Mouse (Mus musculus) lung, embryonic 16.5 days (tissue): ENCODE data around the gene Cyb561. TPM values are rescaled to one million over a fixed set of nuclear protein-coding genes. Genes with fewer than 3 reads are reported as not detected.
A peak's percentile ranks its signal among the peaks of the same experiment; 100 is the strongest.

ENCODE experiments used
- ATAC-seq: fragments of 200-750 bp; cut with Nextera tagmentation; 2 replicates; pipeline ENCODE4 v1.8.0; 2017; ENCODE audit warnings: low read depth, mild to moderate bottlenecking, moderate library complexity
- H3K27ac ChIP-seq: fragments of 300-500 bp; sonication (generic); 2 replicates; pipeline ENCODE4 v1.5.1; 2014; ENCODE audit warnings: mild to moderate bottlenecking, control low read depth, low read length
- H3K27me3 ChIP-seq: fragments of 300-500 bp; sonication (generic); 2 replicates; pipeline ENCODE4 v1.6.1; 2014; ENCODE audit warnings: low read depth, low read length, mixed read lengths; ENCODE audit not compliant: control insufficient read depth, insufficient read depth
- H3K36me3 ChIP-seq: fragments of 300-500 bp; sonication (generic); 2 replicates; pipeline ENCODE4 v1.6.1; 2014; ENCODE audit warnings: low read length; ENCODE audit not compliant: control insufficient read depth, insufficient read depth
- H3K4me1 ChIP-seq: fragments of 300-500 bp; sonication (generic); replicated peaks from 2 replicates; pipeline ENCODE4 v1.6.1; 2014; ENCODE audit warnings: low read length, mixed read lengths; ENCODE audit not compliant: control insufficient read depth, insufficient read depth
- H3K4me2 ChIP-seq: fragments of 300-500 bp; sonication (generic); 2 replicates; pipeline ENCODE4 v1.6.1; 2014; ENCODE audit warnings: low read depth, low read length, control low read depth
- H3K4me3 ChIP-seq: fragments of 300-500 bp; sonication (generic); 2 replicates; pipeline ENCODE4 v1.5.1; 2014; ENCODE audit warnings: mild to moderate bottlenecking, low read length, control low read depth
- H3K9ac ChIP-seq: fragments of 300-500 bp; sonication (generic); 2 replicates; pipeline ENCODE4 v1.6.1; 2014; ENCODE audit warnings: low read length, control low read depth
- H3K9me3 ChIP-seq: fragments of 300-500 bp; sonication (generic); 2 replicates; pipeline ENCODE4 v1.6.1; 2016; ENCODE audit warnings: low read length; ENCODE audit not compliant: control insufficient read depth
- WGBS: fragments of 180-500 bp; shearing (Covaris S2); extraction: QIAGEN DNeasy Blood & Tissue Kit; methylation state at CpG from one replicate; pipeline ENCODE4 v1.1.7; 2014; 5-methylcytosine and 5-hydroxymethylcytosine counted together
- polyA plus RNA-seq: library from polyadenylated mRNA; unstranded; fragments of >200 nt; fragmentation: Nextera tagmentation; extraction: Ambion mirVana; gene quantifications from 2 replicates; pipeline ENCODE4 v1.2.1, GENCODE M21; 2015

The Cyb561 gene
- polyA plus RNA-seq, 1 experiment from 2014 or later: 41.9 TPM

DNA sequence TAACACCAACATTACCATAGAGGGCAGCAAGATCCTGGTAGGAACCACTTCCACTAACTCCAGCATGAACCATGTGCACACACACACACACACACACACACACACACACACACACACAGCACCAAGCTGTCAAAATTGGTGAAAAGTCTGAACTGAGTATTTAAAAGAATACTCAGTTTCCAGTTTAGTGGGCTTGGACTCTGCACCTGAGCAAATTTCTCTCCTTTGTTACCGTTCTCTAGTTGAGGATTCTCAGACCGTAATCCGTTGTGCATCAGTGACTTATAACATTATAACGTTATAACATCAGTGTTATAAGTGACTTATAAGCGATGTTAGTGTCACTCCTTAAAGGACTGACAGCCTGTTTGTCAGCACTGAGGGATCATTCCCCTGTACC, 22.5 kb upstream of the Cyb561 start:
- H3K36me3 ChIP-seq: no peaks in the 10 kb centered on the region
- no peak overlapping the region for H3K4me2 ChIP-seq
- no peak overlapping the region for H3K27ac ChIP-seq
- H3K4me3 ChIP-seq: no peak overlapping the region
- ATAC-seq: no peak
- H3K27me3 ChIP-seq: no peaks in the 10 kb centered on the region
- no peak overlapping the region for H3K9ac ChIP-seq
- H3K9me3 ChIP-seq: no peaks in the 10 kb centered on the region
- H3K4me1 ChIP-seq: no peaks in the 10 kb centered on the region
- 85% methylated on average over 5 of the region's 5 CpGs for WGBS

- H3K4me1 ChIP-seq: no peaks in the 10 kb centered on the region
- H3K4me3 ChIP-seq: no peak overlapping the region
- WGBS: 61% methylated on average over 3 of the region's 3 CpGs
- H3K36me3 ChIP-seq: no peaks in the 10 kb centered on the region
- H3K9ac ChIP-seq: no peak overlapping the region
- H3K27ac ChIP-seq: no peak overlapping the region
- H3K9me3 ChIP-seq: no peaks in the 10 kb centered on the region
- H3K4me2 ChIP-seq: no peak overlapping the region
- no peaks in the 10 kb centered on the region for H3K27me3 ChIP-seq
- ATAC-seq: no peak
These were observed 21.9 kb upstream of the Cyb561 start for GRCm38 (mm10) chr11:105975050-105975449.

DNA sequence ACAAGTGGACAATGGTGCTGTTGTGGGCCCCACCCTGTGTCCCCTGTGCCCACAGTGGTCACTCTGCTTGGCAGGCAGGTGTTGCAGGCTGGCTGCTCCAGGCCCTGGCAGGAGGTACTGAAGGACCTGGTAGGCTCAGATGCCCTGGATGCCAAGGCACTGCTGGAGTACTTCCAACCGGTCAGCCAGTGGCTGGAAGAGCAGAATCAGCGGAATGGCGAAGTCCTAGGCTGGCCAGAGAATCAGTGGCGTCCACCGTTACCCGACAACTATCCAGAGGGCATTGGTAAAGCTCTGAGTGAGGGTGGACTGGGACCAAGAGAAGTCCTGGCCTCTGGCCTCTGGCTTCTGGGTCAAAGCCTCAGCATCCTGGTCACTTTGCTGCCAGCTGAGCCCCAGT, 21.5 kb upstream of the Cyb561 start:
- no peaks in the 10 kb centered on the region for H3K27me3 ChIP-seq
- no peak for ATAC-seq
- 90% methylated on average over 6 of the region's 6 CpGs for WGBS

DNA sequence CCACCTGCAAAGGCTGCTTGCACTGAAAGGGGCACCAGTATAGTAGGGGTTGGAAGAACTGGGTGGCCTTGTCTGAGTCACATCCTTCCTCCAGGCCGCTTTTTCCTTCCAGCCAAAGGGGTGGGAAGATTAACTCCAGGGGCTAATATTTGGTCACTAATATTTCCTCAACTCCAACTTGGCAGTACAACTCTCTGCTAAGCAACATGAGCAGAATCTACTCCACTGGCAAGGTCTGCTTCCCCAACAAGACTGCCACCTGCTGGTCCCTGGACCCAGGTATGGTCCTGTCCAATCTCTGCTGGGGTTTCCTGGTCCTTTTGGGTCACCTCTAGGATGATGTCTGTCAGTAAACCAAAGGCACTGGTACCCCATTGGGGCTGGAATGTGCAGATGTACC, 16.4 kb upstream of the Cyb561 start:
- H3K4me3 ChIP-seq: no peak overlapping the region; the same call in 1 of the 2 replicates

More for the DNA sequence above, 21.5 kb upstream of the Cyb561 start:
- no peak overlapping the region for H3K9ac ChIP-seq
- no peaks in the 10 kb centered on the region for H3K36me3 ChIP-seq
- H3K9me3 ChIP-seq: no peaks in the 10 kb centered on the region
- no peaks in the 10 kb centered on the region for H3K4me1 ChIP-seq
- no peak overlapping the region for H3K27ac ChIP-seq
- no peak overlapping the region for H3K4me3 ChIP-seq
- no peak overlapping the region for H3K4me2 ChIP-seq

GRCm38 (mm10) chr11:105968948-105969347, 15.8 kb upstream of the Cyb561 start:
- 46% methylated on average over 10 of the region's 10 CpGs for WGBS
- Histone ChIP-seq H3K9ac (peak overlapping the region; percentile 66), H3K27me3 (peaks cover 13% of the 10 kb centered on the region; the same call in 1 of the 2 replicates), H3K9me3 (no peaks in the 10 kb centered on the region), H3K4me3 (peak overlapping the region; percentile 54), H3K4me1 (peaks cover 6% of the 10 kb centered on the region), H3K36me3 (no peaks in the 10 kb centered on the region), H3K4me2 (peak overlapping the region; percentile 81), H3K27ac (no peak overlapping the region)
- no peak for ATAC-seq

More for the DNA sequence above, 16.4 kb upstream of the Cyb561 start:
- H3K27ac ChIP-seq: no peak overlapping the region
- H3K9ac ChIP-seq: no peak overlapping the region
- H3K9me3 ChIP-seq: no peaks in the 10 kb centered on the region
- peaks cover 13% of the 10 kb centered on the region; the same call in 1 of the 2 replicates for H3K27me3 ChIP-seq
- peaks cover 6% of the 10 kb centered on the region for H3K4me1 ChIP-seq
- ATAC-seq: no peak
- H3K4me2 ChIP-seq: no peak overlapping the region
- WGBS: 52% methylated on average over 1 of the region's 1 CpGs
- H3K36me3 ChIP-seq: no peaks in the 10 kb centered on the region

GRCm38 (mm10) chr11:105967741-105968574, 14.8 kb upstream of the Cyb561 start, which contains the start of gene Ace:
Gene Ace (plus strand): TSS chr11:105967945.
- Histone ChIP-seq H3K4me1 (peaks cover 6% of the 10 kb centered on the region), H3K27me3 (peaks cover 13% of the 10 kb centered on the region; the same call in 1 of the 2 replicates), H3K4me2 (peak within 1 kb of the TSS; percentile 81), H3K36me3 (no peaks in the 10 kb centered on the region), H3K27ac (no peak within 1 kb of the TSS; the same call in 1 of the 2 replicates), H3K9ac (peak within 1 kb of the TSS; percentile 66), H3K9me3 (no peaks in the 10 kb centered on the region), H3K4me3 (peak within 1 kb of the TSS; percentile 54)
- under 1% methylated on average over 73 of the region's 76 CpGs for WGBS
- peak; percentile 79 for ATAC-seq

DNA sequence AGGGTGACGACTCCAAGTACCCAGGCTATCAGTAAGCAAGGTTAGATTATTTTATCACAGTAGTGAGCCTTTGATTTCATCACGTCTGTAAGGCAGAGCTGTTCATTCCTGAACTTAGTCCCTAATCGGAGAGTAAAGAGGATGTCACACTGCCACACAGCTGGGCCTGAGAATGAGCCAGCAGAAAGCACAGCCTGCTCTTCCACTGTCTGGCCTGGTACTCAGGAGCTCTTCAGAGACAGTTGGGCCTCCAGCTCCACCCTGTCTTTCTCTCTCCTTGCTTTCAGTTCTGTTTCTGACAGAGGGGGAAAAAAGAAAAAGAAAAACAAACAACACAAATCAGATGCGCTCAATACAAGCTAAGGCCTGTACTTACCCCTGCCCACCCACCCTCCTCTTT, 13.2 kb upstream of the Cyb561 start:
- no peaks in the 10 kb centered on the region for H3K9me3 ChIP-seq
- H3K36me3 ChIP-seq: no peaks in the 10 kb centered on the region
- H3K27me3 ChIP-seq: peaks cover 13% of the 10 kb centered on the region; the same call in 1 of the 2 replicates
- no peak overlapping the region for H3K4me2 ChIP-seq
- 59% methylated on average over 4 of the region's 4 CpGs for WGBS
- H3K9ac ChIP-seq: no peak overlapping the region
- ATAC-seq: no peak
- no peak overlapping the region for H3K4me3 ChIP-seq
- H3K27ac ChIP-seq: no peak overlapping the region
- peaks cover 6% of the 10 kb centered on the region for H3K4me1 ChIP-seq

GRCm38 (mm10) chr11:105964691-105965090, 11.6 kb upstream of the Cyb561 start:
- H3K4me1 ChIP-seq: peaks cover 8% of the 10 kb centered on the region
- no peak overlapping the region for H3K27ac ChIP-seq
- H3K9me3 ChIP-seq: no peaks in the 10 kb centered on the region
- H3K4me3 ChIP-seq: no peak overlapping the region
- no peak overlapping the region for H3K4me2 ChIP-seq
- 59% methylated on average over 5 of the region's 5 CpGs for WGBS
- no peak for ATAC-seq
- peaks cover 13% of the 10 kb centered on the region; the same call in 1 of the 2 replicates for H3K27me3 ChIP-seq
- no peak overlapping the region for H3K9ac ChIP-seq
- no peaks in the 10 kb centered on the region for H3K36me3 ChIP-seq

DNA sequence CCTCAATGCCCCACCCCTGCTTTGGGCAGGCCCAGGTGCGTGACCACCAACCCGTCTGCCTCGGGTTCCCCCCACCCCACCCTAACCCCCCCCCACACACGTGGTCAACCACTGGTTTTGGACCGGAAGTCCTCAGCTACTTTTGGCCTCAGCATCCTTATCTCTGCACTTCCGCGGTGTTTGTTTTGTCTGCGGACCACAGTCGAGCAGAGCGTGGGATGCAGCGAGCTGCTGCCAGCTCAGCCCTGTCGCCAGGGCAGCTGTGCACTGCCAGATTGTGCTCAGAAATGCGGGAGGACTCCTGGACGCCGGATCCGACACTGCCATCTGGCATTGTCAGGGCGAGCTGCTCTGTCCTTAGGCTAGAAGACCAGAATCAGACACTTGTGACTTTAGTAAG, 6.2 kb upstream of the Cyb561 start:
- H3K4me3 ChIP-seq: no peak overlapping the region
- H3K27me3 ChIP-seq: no peaks in the 10 kb centered on the region
- H3K9ac ChIP-seq: peak overlapping the region; percentile 37
- peaks cover 9% of the 10 kb centered on the region for H3K4me1 ChIP-seq
- peak; percentile 51; the same call in 1 of the 2 replicates for ATAC-seq
- H3K4me2 ChIP-seq: peak overlapping the region; percentile 27
- WGBS: 6% methylated on average over 17 of the region's 17 CpGs
- H3K36me3 ChIP-seq: no peaks in the 10 kb centered on the region
- H3K27ac ChIP-seq: no peak overlapping the region
- no peaks in the 10 kb centered on the region for H3K9me3 ChIP-seq
